Mouse (Mus musculus): Measurements from ENCODE around the gene Iqcd.

Gene Iqcd

GRCm38 (mm10) chr5:120588569-120589094, at the start of gene Iqcd, which contains the start of gene Tpcn1:
Iqcd (plus strand) TSS chr5:120589016.
Tpcn1 (minus strand) TSS chr5:120588673.
- peak; percentile 94 for ATAC-seq (ENCODE audit: low TSS enrichment)

- ATAC-seq (ENCODE audit: low TSS enrichment), result no peak
Measured at GRCm38 (mm10) chr5:120548236-120548850, 40.5 kb upstream of the Iqcd start.

DNA sequence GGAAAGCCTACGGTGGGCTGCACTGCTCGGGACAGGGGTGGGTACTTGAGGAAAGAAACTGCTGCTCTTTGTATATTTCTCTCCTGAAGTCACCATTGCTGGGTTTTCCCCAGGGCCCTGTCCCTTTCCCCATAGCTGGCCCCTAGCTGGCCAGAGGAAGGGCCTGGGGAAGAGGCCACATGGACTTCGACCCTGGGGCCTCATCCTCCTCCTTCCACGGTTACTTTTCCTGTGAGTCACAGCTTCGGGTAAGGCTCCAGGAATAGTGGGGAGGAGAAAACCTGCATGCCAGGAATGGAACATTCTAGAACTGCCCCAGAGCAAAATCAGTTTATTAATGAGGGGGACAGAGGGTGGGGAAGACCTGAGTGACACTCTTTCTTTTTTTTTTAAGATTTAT, 38.7 kb upstream of the Iqcd start:
- ATAC-seq (ENCODE audit: low TSS enrichment), result no peak

GRCm38 (mm10) chr5:120550673-120551072, 38.1 kb upstream of the Iqcd start:
- ATAC-seq (ENCODE audit: low TSS enrichment), result peak; percentile 86

DNA sequence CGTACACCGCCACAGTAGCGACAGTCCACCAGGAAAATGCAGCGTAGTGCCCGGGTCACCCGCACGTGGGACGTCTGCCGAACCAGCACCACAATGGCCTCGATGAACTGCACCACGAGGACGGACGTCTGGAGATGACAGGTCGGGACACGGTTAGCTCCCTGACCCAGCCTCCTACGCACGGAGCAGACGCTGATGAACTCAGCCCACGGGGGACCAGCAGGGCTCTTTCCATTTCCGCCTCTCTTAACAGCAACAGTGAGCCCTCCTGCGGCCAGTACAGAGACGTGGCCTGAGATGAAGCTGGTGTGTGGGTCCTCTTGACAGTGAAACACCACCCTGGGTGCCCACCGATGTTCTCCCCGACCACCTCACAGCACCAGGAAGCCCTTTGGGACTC, 32.9 kb upstream of the Iqcd start:
- no peak for ATAC-seq (ENCODE audit: low TSS enrichment)

DNA sequence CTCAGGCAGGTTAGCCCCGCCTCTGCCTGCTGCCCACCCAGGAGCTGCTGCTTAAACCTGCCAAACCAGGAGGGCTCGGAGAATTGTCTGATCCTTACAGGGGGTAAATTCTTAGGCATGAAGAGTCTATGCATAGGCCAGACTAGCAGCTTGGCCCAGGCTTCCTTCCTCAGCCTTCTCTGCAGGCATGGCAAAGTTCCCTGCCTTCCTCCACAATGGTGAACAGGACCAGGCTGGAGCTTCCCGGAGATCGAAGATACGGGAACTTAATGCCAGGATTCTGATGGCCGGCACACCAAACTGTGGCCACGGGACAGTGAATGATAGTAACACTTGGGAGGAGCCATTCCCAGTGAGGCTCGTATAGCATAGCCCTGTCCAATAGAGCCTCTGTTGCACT, 30.8 kb upstream of the Iqcd start:
- ATAC-seq (ENCODE audit: low TSS enrichment), result no peak

- ATAC-seq (ENCODE audit: low TSS enrichment), result no peak
Measured at GRCm38 (mm10) chr5:120558762-120559161, 30.1 kb upstream of the Iqcd start.

GRCm38 (mm10) chr5:120560129-120560615, 28.6 kb upstream of the Iqcd start:
- no peak for ATAC-seq (ENCODE audit: low TSS enrichment)

- no peak for ATAC-seq (ENCODE audit: low TSS enrichment)
Measured at GRCm38 (mm10) chr5:120560616-120561311, 28.1 kb upstream of the Iqcd start.

DNA sequence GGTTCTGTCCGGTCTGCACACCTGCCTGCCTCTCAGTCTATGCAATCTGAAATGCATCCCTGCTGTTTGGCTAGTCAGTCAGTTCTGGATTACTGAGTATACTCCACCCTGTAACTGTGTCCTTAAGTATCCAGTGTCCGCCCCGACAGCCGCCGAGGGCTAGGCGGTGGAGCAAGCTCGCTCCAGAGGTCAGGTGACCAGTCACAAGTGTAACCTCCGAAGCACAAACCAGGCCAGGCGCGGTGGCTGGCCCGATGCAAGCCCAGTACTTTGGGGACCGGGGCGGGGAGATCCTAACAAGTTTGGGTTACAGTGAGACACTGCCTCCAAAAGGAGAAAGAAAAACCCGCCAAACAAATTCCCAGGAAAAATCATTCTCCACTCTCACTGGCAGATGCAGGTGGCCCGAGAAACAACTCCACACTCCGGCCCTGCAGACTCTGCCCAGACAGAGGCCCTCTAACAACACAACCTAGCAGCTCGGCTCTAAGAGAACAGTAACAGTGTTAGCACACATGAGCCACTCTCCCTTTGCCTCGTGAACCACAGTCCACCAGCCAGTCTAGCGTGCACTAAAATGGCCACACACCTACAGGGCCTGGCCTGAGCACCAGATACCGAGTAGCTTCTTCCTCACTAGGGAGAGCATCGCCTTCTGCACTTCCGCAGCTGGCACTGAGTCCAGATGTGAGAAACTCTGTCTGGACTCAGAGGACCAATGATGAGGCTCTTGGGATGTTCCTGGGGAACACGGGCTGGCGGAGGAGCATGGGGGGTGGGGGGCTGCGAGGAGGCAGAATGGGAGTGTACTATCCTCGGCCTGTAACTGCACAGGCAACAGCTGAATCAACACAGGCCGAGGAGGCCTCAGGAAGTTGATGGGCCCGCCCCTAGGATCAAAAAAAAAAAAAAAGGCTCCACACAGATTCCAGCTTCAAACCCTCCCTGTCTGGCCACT, 25.6 kb upstream of the Iqcd start:
- ATAC-seq (ENCODE audit: low TSS enrichment), result no peak

- ATAC-seq (ENCODE audit: low TSS enrichment), result no peak
Measured at GRCm38 (mm10) chr5:120563914-120564311, 24.9 kb upstream of the Iqcd start.

GRCm38 (mm10) chr5:120565171-120565905, 23.5 kb upstream of the Iqcd start:
- no peak for ATAC-seq (ENCODE audit: low TSS enrichment)

- no peak for ATAC-seq (ENCODE audit: low TSS enrichment)
Measured at GRCm38 (mm10) chr5:120566101-120566500, 22.7 kb upstream of the Iqcd start.

DNA sequence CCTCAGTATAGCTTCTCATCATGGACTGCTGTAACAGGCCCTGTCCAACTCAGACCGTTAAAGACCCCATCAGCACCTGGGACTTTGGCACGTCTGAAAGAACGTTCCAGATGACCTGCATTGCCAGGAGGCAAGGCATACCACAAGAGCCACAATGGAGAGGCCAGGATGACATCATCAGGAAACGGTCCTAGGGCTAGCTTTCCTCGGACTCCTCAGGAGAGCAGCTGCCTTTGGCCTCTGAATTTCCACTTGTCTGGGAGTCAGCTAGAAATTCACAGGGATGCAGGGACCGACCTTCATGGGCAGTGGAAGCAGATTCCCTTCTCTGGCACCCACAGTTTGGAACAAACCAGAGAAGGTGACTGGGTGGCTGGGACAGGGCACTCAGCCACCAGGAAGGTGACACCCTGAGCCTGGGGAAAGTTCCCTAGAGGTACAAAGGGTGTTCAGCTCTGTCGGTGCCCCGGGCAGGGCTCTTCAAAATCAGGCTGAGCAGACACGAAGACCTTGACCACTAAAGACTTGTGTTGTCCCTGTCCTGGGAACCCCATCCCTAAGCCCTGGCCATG, 22.0 kb upstream of the Iqcd start:
- ATAC-seq (ENCODE audit: low TSS enrichment), result no peak

DNA sequence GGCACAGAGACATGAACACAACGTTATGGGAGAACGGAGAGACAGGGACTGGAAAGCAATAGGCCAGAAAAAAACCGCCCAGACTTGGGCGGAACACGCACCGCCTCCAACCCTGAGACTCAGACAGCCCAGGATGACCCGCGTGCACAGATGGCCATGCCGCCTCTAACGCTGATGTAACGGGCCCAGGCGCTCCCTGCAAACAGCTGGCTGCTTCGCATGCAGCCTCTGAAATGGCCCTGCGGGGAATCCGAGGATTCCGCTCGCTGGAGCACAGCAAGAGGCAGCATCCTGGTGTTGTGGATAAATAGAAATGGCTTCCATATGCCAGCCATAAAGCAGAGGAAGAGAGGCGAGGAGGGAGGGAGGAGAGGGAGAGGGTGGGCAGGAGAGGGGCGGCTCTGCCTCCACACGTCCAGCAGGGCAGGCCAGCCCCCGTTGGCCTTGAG, 21.5 kb upstream of the Iqcd start:
- ATAC-seq (ENCODE audit: low TSS enrichment), result peak; percentile 53

- peak; percentile 13; the same call in 1 of the 2 replicates for ATAC-seq (ENCODE audit: low TSS enrichment)
Measured at GRCm38 (mm10) chr5:120567761-120568211, 21.0 kb upstream of the Iqcd start.

DNA sequence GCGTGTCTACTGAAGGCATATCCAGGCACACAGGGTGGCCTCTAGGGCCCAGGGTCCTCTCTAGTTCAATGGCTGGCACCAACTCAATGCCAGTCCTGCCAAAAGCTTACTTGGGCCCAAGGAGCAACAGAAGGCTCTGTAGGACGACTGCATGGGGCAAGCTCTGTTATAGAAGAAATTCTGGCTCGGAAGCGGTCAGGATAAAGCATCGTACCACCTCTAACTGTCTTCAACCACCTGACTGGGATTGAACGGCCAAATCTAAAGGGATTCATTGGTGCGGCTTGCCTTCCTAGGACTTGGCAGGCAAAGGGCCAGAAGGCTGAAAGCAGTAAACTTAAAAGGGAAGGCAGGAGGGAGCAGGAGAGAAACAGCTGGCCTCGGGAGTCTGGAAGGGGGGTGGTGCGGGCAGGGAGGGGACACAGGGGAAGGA, 20.5 kb upstream of the Iqcd start:
- no peak for ATAC-seq (ENCODE audit: low TSS enrichment)

DNA sequence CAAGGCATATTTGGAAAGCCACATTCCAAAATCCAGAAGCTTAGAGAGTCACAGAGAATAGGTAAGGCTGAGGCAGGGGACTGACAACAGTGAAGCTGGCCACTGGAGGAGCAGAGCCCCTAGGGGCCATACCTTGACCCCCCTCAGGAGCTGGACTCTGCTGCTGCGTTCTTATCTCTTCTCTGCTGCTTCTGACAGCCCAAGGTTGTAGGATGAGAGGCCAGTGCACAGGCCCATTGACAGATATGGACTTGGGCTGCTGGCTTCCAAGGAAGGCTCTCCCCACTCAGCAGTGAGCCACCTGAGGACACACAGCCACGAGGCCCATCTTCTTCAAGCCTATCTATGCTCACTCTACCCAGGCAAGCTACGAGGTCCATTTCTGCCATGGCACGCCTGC, 19.9 kb upstream of the Iqcd start:
- no peak for ATAC-seq (ENCODE audit: low TSS enrichment)

- no peak for ATAC-seq (ENCODE audit: low TSS enrichment)
Measured at GRCm38 (mm10) chr5:120569791-120570190, 19.0 kb upstream of the Iqcd start.

DNA sequence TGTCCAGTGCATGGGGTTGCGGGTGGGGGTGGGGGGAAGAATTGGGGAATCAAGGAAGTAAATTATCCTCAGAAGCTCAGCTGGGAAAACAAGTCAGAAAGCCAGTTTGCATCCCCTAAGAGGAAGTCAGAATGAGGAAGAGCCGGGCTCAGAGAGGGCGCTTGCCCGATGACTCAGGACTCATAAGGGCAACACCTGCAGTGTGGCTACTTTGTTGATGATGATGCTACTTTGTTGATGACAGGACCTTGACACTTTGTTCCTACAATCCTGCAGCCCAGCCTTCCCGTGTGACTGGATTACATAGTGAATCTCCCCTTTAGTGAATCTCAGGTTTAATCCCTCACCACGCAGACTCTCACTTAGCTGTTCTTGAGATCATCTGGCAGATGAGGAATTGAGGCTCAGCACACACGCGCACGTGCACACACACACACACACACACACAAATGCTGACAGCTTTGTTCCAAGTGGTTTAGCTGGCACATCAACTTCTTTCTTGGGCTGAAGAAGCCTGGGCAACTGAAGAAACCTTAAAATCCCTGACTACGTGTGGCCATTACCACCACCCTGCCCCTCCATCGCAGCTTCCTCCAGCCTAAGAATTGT, 18.4 kb upstream of the Iqcd start:
- no peak for ATAC-seq (ENCODE audit: low TSS enrichment)

Data from frontal cortex, adult (tissue).